Mouse (Mus musculus): ENCODE data around the gene Zfp773.

The Zfp773 gene

DNA sequence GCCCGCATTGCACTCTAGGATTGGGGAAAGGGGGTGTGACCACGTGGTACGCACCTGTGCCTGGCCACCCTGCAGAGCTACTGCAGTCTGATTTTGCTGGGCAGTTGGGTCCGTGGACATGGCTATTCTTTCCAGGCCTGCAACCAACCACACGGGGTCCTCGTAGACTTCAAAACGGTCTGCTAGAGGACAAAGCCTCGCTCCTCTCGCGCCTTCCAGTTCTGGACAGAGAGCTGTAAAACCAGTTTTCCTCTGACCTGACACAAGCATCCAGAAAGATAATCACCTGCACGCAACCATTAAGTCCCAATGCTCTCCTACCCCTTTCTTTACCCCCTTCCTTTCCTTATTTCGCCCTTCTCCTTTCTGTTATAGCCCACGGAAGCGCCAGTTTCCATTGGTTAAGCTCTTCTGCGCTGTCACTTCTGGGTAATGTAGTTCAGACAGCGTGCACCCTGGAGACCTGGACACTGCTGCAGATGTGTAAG lies at the start of gene Zfp773:
TSS of gene Zfp773 (minus strand) at position 377 of the 488 bp plus-strand sequence.
- peak; percentile 69 for DNase-seq (ENCODE audit: low spot score)

DNA sequence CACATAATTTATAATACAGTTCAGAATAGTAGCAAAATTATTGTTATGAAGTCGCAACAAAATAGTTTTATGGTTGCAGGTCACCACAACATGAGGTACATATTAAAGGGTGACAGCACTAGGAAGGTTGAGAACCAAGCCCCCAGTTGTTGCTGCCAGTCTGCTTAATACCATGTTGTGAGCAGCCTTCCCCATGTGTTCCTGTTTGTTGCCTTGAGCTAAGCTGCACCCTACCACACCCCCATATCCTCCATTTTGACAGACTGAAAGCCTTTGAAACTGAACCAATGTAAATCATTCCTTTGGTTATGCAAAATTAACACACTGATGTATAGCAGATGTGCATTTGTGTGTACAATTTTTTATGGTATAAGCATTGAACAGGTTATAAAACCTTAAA lies 49.3 kb upstream of the Zfp773 start:
- no peak for DNase-seq (ENCODE audit: low spot score)

DNA sequence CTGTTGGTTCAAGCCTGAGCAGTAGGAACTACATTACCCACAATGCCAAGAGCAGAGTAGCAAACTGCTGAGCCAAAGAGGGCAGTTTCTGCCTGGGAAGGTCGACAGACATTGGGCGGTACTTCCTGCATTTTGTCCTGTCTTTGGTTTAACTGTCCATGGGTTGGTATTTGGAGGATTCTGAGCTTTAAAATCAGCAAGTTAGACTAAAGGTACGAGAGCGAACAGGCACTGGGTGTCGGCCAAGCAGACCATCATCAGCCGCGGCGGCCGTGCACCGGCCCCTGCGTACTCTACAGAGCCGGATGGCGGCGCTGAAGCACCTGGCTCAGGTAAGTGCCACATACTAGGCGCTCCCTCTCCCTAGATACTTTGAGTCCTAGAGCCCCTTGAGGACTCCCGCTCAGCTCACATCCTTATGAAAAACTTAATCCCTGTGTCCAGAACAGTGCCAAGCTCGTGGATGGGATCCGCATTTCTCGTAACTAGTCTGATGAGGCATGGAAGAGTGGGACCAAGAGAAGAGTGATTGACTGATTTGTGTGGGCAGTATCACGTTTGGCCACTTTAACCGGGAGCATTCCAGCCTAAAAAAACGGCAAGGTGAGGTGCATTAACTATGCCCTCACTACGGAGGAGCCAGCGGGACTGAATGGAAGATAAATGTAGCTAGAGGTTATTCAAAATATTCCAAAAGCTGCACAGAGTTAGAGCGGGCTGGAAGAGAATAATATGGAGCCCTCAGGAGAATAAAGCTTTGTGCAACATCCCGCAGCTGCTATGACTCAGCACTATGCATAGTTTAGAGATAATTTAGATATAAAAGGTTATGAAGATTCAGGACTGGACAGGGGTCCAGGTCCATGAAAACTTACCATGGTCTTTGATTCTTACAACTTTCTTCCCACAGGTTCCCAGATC lies 34.9 kb upstream of the Zfp773 start, which contains the start of gene Zfp418:
TSS of gene Zfp418 (plus strand) at position 104 of the 921 bp plus-strand sequence.
- peak; percentile 22 for DNase-seq (ENCODE audit: low spot score)

DNA sequence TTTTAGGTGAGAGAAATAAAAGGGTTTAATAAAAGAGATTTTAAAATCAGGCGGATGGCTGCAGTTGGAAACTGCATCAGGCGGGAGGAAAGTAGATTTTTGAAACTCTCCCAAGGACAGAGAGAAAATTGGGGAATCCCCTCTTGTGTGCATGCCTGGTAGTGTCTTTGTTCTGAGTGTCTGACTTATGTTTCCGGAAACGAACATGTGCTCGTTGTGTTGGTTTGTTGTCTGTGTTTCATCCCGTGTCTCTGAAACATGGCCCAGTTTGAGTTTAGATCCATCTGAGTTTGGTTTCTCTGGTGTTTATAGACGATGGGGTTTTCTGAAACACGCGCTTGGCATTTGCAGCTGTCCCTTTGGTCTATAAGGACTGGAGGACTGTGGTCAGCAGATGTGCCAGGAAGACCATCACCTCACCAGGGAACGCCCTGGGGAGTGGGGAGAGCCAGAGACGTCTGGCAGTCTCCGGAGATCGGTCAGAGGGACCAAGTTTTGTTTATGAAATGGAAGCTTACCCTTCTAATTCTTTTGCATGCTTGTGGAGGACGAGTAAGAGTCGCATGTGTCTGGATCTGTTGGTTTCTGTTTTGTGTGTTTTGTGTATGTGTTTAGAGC lies 9.5 kb upstream of the Zfp773 start:
- DNase-seq (ENCODE audit: low spot score): peak; percentile 1

DNA sequence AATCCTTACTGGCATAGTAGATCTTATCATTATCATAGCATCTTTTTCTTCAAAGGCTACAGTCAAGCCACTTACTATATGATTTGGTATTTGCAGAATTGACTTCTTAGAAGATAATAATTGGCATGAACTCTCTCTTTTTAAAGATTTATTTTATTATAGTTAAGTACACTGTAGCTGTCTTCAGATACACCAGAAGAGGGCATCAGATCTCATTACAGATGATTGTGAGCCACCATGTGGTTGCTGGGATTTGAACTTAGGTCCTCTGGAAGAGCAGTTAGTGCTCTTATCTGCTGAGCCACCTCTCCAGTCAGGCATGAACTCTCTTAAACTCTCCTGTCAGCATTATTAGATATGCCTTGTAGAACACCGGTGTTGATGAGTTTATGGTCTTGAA lies 7.7 kb upstream of the Zfp773 start:
- no peak for DNase-seq (ENCODE audit: low spot score)

DNA sequence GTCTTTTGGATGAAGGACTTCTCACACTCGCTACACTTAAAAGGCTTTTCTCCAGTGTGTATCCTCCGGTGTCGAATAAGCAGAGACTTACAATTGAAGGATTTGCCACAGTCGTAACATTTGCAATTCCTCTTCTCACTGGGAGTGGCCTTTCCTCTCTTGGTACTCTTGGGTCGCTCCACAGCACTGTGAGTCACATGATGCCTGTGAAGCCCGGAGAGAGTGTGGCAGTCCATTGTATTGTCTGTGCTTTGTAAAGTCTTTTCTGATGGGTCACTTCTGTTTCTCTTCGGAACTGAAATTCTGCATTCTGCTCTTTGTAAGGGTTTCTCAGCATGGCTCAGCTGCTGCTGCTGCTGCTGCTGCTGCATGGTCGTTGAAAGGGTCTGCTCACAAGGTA lies 3.8 kb downstream of the Zfp773 start:
- DNase-seq (ENCODE audit: low spot score): peak; percentile 2

DNA sequence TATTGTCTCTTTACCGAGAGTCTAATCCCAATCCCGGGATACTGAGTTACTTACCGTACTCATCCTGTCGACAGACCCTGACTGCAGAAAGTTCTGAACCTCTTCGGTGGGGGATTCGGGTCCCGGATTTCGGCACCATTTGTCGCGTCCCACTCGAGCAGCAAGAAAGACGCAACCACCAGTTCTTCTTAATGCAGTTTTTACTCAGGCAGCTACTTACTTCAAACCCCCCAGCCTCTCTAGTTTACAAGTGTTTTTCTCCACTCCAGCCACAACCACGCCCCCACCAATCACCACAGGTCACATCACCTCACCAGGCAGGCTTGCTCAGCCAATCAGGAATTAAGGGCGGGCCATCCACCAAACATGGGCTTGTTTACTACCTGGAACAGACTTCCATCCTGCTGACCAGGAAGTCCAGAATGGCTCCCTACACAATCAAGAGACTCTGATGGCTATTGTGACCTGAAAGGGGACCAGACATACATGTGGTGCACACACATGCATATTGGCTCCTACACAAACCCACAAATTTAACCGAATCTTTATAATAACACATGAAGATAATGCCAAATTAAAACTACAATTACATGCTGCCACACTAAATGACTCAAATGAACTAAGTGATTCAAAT lies 5.9 kb downstream of the Zfp773 start:
- peak; percentile 25 for DNase-seq (ENCODE audit: low spot score)

DNA sequence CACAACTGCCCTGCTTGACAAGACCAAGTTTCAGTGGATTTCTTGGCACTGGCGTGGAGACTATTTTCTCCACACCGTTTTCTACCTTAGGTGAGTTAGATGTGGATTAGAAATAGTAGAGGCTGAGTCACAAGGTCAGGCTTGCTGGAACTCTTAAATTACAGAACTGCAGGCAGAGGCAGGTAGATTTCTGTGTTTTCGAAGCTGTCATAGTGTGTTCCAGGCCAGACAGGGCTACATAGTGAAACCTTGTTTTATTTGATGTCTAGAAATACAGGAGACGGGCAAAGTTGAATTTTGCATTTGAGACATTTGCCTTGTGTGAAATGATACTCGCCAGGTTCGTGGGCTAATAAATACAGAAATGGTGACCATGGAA lies 15.0 kb downstream of the Zfp773 start:
- DNase-seq (ENCODE audit: low spot score): no peak

DNA sequence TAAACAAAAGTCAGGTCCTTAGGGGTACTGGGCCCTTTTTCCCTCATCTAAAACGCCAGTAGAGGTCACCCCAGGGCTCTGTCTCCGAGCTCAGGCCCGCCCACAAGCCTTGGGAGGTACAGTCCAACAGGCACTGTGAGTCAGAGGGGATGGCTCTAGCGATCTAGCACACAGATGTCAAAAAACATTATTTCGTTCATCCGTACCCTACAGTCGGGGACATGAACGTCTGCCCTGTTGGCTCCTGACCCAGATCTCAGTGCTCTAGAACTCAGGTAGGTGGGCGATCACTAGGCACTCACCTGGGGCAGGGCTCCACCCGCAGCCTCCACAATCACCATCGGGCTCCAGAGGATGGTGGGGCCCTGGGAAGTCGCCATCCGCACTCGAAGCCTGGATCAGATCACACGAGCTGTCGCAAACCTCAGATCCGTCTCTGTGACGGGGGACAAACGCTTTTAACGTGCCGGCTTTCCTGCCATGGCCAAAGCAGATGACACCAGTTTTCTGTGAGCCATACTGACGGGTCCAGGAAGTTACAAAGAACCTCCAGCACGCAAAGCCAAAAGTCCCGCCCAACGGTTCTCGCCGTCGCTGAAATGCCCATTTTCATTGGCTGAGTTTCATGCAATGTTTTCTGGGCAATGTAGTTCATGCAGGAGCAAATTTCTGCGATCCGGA lies 15.5 kb downstream of the Zfp773 start, which contains the start of gene Zfp954:
TSS of gene Zfp954 (minus strand) at position 568 of the 681 bp plus-strand sequence.
- peak; percentile 84 for DNase-seq (ENCODE audit: low spot score)

DNA sequence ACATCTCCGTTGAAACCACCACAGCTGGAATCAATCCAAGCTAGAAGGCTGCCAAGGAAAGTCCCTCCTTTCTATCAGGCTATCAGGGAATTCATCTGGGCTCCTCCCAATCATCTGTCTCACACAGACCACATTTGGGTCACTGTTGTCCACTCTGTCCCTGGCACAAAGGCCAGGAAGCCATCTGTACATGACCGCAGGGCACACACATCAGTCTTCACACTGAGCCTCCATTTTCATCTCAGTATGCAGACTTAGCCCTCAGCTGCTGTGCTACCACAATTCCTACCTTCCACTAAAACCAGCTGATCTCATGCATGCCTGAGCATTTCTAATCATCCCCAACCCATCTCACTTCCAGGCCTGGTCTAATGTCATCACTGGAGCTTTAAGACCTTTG lies 18.1 kb downstream of the Zfp773 start:
- no peak for DNase-seq (ENCODE audit: low spot score)

DNA sequence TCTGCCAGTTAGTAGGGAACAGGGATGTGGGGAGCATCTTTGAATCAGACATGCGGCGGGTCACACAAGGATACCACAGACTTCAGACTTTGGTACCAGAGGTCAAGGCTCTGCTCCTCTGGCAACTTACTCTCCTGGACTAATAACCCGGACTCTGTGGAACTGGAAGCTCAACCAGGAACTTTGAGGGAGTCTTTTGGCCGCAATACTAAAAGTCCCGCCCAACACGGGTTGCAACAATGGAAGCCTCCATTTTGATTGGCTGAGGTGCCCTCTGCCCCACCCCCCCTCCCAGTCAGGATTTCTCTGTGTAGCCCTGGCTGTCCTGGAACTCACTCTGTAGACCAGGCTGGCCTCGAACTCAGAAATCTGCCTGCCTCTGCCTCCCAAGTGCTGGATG lies 28.1 kb downstream of the Zfp773 start:
- DNase-seq (ENCODE audit: low spot score): no peak

Data from MN1 (cell line).